Mouse (Mus musculus) stomach, embryonic 16.5 days (tissue): Measurements from ENCODE around the gene Nmur1. TPM values are rescaled to one million over a fixed set of nuclear protein-coding genes. Genes with fewer than 3 reads are reported as not detected.

ENCODE experiments used
- ATAC-seq: fragments of 200-750 bp; cut with Nextera tagmentation; 2 replicates; pipeline ENCODE4 v1.8.0; 2017; ENCODE audit warnings: moderate number of reproducible peaks, moderate TSS enrichment; ENCODE audit not compliant: insufficient read depth, low FRiP score
- H3K27ac ChIP-seq: fragments of 300-500 bp; sonication (generic); 2 replicates; pipeline ENCODE4 v1.5.1; 2014; ENCODE audit warnings: low read length
- H3K27me3 ChIP-seq: fragments of 300-500 bp; sonication (generic); 2 replicates; pipeline ENCODE4 v1.6.1; 2014; ENCODE audit warnings: low read length, control low read depth, mixed read lengths; ENCODE audit not compliant: control insufficient read depth, insufficient read depth
- H3K36me3 ChIP-seq: fragments of 300-500 bp; sonication (generic); 2 replicates; pipeline ENCODE4 v1.6.1; 2014; ENCODE audit warnings: low read length; ENCODE audit not compliant: control insufficient read depth, insufficient read depth
- H3K4me1 ChIP-seq: fragments of 300-500 bp; sonication (generic); 2 replicates; pipeline ENCODE4 v1.6.1; 2014; ENCODE audit warnings: low read length, control low read depth, mixed read lengths; ENCODE audit not compliant: control insufficient read depth, insufficient read depth
- H3K4me2 ChIP-seq: fragments of 300-500 bp; sonication (generic); 2 replicates; pipeline ENCODE4 v1.6.1; 2014; ENCODE audit warnings: low read depth, low read length, mixed read lengths
- H3K4me3 ChIP-seq: fragments of 300-500 bp; sonication (generic); replicated peaks from 2 replicates; pipeline ENCODE4 v1.5.1; 2014; ENCODE audit warnings: mild to moderate bottlenecking, low read length
- H3K9ac ChIP-seq: fragments of 300-500 bp; sonication (generic); 2 replicates; pipeline ENCODE4 v1.6.1; 2014; ENCODE audit warnings: low read length
- H3K9me3 ChIP-seq: fragments of 300-500 bp; sonication (generic); replicated peaks from 2 replicates; pipeline ENCODE4 v1.6.1; 2016; ENCODE audit warnings: low read length, control low read depth; ENCODE audit not compliant: control insufficient read depth
- WGBS: fragments of 180-500 bp; shearing (Covaris S2); extraction: QIAGEN DNeasy Blood & Tissue Kit; methylation state at CpG from one replicate; pipeline ENCODE4 v1.1.7; 2014; 5-methylcytosine and 5-hydroxymethylcytosine counted together
- polyA plus RNA-seq: library from polyadenylated mRNA; unstranded; fragments of >200 nt; fragmentation: Nextera tagmentation; extraction: Ambion mirVana; gene quantifications from 2 replicates; pipeline ENCODE4 v1.2.1, GENCODE M21; 2015

The Nmur1 gene
- polyA plus RNA-seq, 1 experiment from 2014 or later: not detected

DNA sequence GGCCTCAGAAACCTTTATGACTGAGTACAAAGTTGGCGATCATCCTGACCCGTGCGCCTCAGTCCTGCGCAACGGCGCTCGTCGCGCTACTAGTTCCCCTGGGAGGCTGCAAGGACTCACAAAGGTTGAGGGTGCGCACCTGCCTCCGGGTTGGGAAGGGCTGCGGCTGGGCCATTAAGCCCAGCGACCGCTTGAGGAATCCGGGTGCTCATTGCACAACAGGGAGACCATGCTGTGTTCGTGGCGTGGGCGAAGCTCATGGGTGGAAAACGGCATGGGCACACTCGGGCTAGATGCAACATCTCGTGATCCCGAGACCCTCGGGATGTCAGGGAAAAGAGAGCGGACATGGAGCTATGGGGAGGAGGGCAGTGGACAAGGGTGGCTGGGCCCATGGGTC, 16.8 kb upstream of the Nmur1 start:
- WGBS: 3% methylated on average over 24 of the region's 24 CpGs
- H3K4me1 ChIP-seq: peaks cover 53% of the 10 kb centered on the region
- no peak for ATAC-seq

GRCm38 (mm10) chr1:86441980-86442831, 16.2 kb upstream of the Nmur1 start:
- under 1% methylated on average over 81 of the region's 81 CpGs for WGBS
- peak; percentile 59 for ATAC-seq
- H3K4me1 ChIP-seq: peaks cover 53% of the 10 kb centered on the region

More for the DNA sequence above, 16.8 kb upstream of the Nmur1 start:
- Histone ChIP-seq H3K27ac (peak overlapping the region; percentile 100), H3K4me2 (peak overlapping the region; percentile 93), H3K9ac (peak overlapping the region; percentile 96), H3K9me3 (no peaks in the 10 kb centered on the region), H3K27me3 (no peaks in the 10 kb centered on the region), H3K4me3 (peak overlapping the region; percentile 58), H3K36me3 (no peaks in the 10 kb centered on the region)

GRCm38 (mm10) chr1:86441724-86441979, 15.6 kb upstream of the Nmur1 start:
- H3K4me1 ChIP-seq: peaks cover 55% of the 10 kb centered on the region
- no peak for ATAC-seq
- H3K9me3 ChIP-seq: no peaks in the 10 kb centered on the region
- peak overlapping the region; percentile 96 for H3K9ac ChIP-seq
- 0% methylated on average over 5 of the region's 5 CpGs for WGBS
- peak overlapping the region; percentile 100 for H3K27ac ChIP-seq
- peak overlapping the region; percentile 93 for H3K4me2 ChIP-seq
- H3K27me3 ChIP-seq: no peaks in the 10 kb centered on the region
- H3K36me3 ChIP-seq: no peaks in the 10 kb centered on the region
- H3K4me3 ChIP-seq: peak overlapping the region; percentile 58

More at GRCm38 (mm10) chr1:86441980-86442831, 16.2 kb upstream of the Nmur1 start:
- Histone ChIP-seq H3K27ac (peak overlapping the region; percentile 100), H3K4me3 (peak overlapping the region; percentile 58), H3K4me2 (peak overlapping the region; percentile 93), H3K9ac (peak overlapping the region; percentile 96), H3K36me3 (no peaks in the 10 kb centered on the region), H3K27me3 (no peaks in the 10 kb centered on the region), H3K9me3 (no peaks in the 10 kb centered on the region)

- WGBS: under 1% methylated on average over 29 of the region's 29 CpGs
- Histone ChIP-seq H3K27me3 (no peaks in the 10 kb centered on the region), H3K4me3 (peak overlapping the region; percentile 58), H3K27ac (peak overlapping the region; percentile 100), H3K4me2 (peak overlapping the region; percentile 93), H3K4me1 (peaks cover 53% of the 10 kb centered on the region), H3K36me3 (no peaks in the 10 kb centered on the region), H3K9ac (peak overlapping the region; percentile 96), H3K9me3 (no peaks in the 10 kb centered on the region)
- ATAC-seq: peak; percentile 65
Observed at GRCm38 (mm10) chr1:86440887-86441723, 15.1 kb upstream of the Nmur1 start.

- H3K9ac ChIP-seq: peak overlapping the region; percentile 96
- H3K4me3 ChIP-seq: peak overlapping the region; percentile 58
- no peaks in the 10 kb centered on the region for H3K36me3 ChIP-seq
Observed at GRCm38 (mm10) chr1:86440171-86440886, 14.3 kb upstream of the Nmur1 start.

DNA sequence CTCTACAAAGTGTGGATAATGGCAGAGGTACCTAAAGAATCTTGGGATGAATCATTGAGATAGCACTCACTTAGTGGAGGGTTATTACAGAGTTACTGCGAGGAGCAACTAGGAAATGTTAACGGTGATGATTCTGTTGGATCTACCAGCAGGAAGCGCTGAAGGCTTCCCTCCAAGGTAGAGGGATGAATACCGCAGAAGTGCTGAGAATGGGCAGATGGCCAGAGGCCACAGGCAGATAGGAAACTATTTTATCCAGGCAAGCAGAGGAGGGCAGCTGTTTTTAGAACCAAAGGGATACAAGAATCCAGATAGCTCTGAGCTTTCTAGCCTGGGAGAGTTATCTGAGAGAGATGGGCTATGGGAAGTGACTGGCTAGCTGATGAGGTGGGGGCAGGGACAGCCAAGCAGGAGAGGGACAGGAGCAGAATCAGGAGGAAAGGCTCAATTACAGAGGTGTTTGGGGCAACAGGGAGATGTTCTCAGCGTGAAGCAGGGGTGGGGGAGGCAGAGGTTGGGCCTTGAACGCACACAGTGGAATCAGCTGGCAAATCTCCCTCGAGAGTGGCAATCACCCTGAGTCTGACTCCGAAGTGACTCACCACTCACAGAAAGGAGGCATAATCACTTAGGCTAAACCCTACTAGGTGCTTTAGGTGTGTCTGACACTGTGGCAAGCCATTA, 13.6 kb upstream of the Nmur1 start:
- Histone ChIP-seq H3K4me3 (no peak overlapping the region), H3K27me3 (no peaks in the 10 kb centered on the region), H3K4me2 (0 out of 2 replicates have a peak overlapping the region, but pooled peaks have one; percentile 93), H3K36me3 (no peaks in the 10 kb centered on the region), H3K4me1 (peaks cover 65% of the 10 kb centered on the region), H3K27ac (peak overlapping the region; percentile 100), H3K9ac (peak overlapping the region; percentile 69), H3K9me3 (no peaks in the 10 kb centered on the region)
- no peak for ATAC-seq
- WGBS: 28% methylated on average over 8 of the region's 8 CpGs

More at GRCm38 (mm10) chr1:86440171-86440886, 14.3 kb upstream of the Nmur1 start:
- 6% methylated on average over 18 of the region's 18 CpGs for WGBS
- no peaks in the 10 kb centered on the region for H3K27me3 ChIP-seq
- H3K4me1 ChIP-seq: peaks cover 58% of the 10 kb centered on the region
- H3K27ac ChIP-seq: peak overlapping the region; percentile 100
- ATAC-seq: peak; percentile 67
- H3K4me2 ChIP-seq: peak overlapping the region; percentile 93
- no peaks in the 10 kb centered on the region for H3K9me3 ChIP-seq

- peaks cover 62% of the 10 kb centered on the region for H3K4me1 ChIP-seq
- 78% methylated on average over 2 of the region's 2 CpGs for WGBS
- no peak overlapping the region for H3K4me3 ChIP-seq
Observed at GRCm38 (mm10) chr1:86438501-86438900, 12.5 kb upstream of the Nmur1 start.

DNA sequence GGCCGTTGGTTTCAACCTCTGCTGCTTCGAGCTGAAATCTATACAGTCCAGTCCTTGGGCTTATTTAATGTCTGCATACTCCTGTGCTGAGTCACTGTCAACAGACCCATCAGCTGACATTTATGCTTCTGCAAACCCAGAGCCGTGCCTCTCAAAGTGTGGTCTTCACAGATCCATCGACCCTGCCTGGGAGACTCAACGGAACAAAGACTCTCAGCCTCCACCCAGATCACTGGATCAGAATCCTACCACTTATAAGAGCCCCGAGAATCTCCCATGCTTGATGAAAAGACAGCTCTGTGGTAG, 11.9 kb upstream of the Nmur1 start:
- no peaks in the 10 kb centered on the region for H3K9me3 ChIP-seq
- no peaks in the 10 kb centered on the region for H3K36me3 ChIP-seq
- no peak overlapping the region for H3K4me2 ChIP-seq
- H3K4me1 ChIP-seq: peaks cover 59% of the 10 kb centered on the region
- H3K27me3 ChIP-seq: no peaks in the 10 kb centered on the region
- no peak for ATAC-seq
- H3K9ac ChIP-seq: peak overlapping the region; percentile 49; the same call in 1 of the 2 replicates
- peak overlapping the region; percentile 59 for H3K27ac ChIP-seq
- H3K4me3 ChIP-seq: no peak overlapping the region
- 26% methylated on average over 6 of the region's 6 CpGs for WGBS

More at GRCm38 (mm10) chr1:86438501-86438900, 12.5 kb upstream of the Nmur1 start:
- ATAC-seq: no peak
- Histone ChIP-seq H3K36me3 (no peaks in the 10 kb centered on the region), H3K9ac (no peak overlapping the region), H3K4me2 (no peak overlapping the region), H3K27me3 (no peaks in the 10 kb centered on the region), H3K9me3 (no peaks in the 10 kb centered on the region), H3K27ac (no peak overlapping the region)
